Comparison of ENCODE assay signal across 13 mouse cellular contexts in the genomic region with DNA sequence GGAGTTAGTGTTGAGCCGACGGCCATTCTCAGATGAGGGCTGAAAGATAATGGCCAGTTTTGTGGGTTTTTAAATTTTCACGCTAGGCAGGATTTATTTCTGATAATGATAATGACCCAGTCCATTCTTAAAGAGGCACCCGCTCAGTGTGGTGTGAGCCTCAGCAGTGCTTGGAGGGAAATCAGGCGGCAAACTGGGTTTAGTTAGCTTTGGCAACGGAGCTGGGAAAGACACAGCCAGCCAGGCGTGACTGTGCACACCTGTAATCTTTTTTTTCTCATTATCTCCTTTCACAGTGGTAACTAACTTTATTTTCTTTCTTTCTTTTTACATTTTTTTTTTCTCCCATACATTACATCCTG. TPM values are rescaled to one million over a fixed set of nuclear protein-coding genes. Genes with fewer than 3 reads are reported as not detected.
DNase-seq lines count a peak whose midpoint lies in the region; ATAC-seq and TF ChIP-seq lines count a peak whose summit lies in the region.
"Had no signal": no experiment of that assay in that cellular context is flagged by ENCODE, and none has a peak within 500 bp of the region (broad histone marks: within the 10 kb centered on the region; RNA-seq: fewer than 3 reads in every experiment).

No protein-coding gene starts in this region.

- no peak for DNase-seq in hindbrain, embryonic 10.5 days (ENCODE audit: low spot score)
- no peak for DNase-seq in Patski (ENCODE audit: low read depth, low spot score)
- no peak for DNase-seq in embryonic facial prominence, embryonic 10.5 days (ENCODE audit: low spot score)
- no peak for DNase-seq in thymus, adult 18-20 months
- no peak for DNase-seq in lung, postnatal 36 days
- DNase-seq: cerebellum, adult 9-10 months had no signal

- no peak overlapping the region for H3K4me3 ChIP-seq in hindbrain, embryonic 12.5 days
- H3K4me3 ChIP-seq in hindbrain, embryonic 10.5 days: no peak overlapping the region
- H3K4me3 ChIP-seq in embryonic facial prominence, embryonic 10.5 days: 0 out of 2 replicates have a peak overlapping the region, but pooled peaks have one; percentile 9
- no peak overlapping the region for H3K4me3 ChIP-seq in hindbrain, embryonic 16.5 days (ENCODE audit: low read length)
- no peak overlapping the region for H3K4me3 ChIP-seq in intestine, embryonic 16.5 days (ENCODE audit: low read length)
- H3K4me3 ChIP-seq: erythroblast, embryonic 14.5 days; liver, embryonic 15.5 days had no signal

- WGBS in hindbrain, embryonic 12.5 days: 45% methylated on average over 7 of the region's 7 CpGs
- 67% methylated on average over 7 of the region's 7 CpGs for WGBS in hindbrain, embryonic 10.5 days
- WGBS in embryonic facial prominence, embryonic 10.5 days: 38% methylated on average over 7 of the region's 7 CpGs
- WGBS in hindbrain, embryonic 16.5 days: 25% methylated on average over 7 of the region's 7 CpGs
- WGBS in intestine, embryonic 16.5 days: 50% methylated on average over 7 of the region's 7 CpGs

- CTCF ChIA-PET in Patski (lab: Charles Lee): no interaction called here

- H3K9ac ChIP-seq in hindbrain, embryonic 12.5 days: no peak overlapping the region
- H3K9ac ChIP-seq in hindbrain, embryonic 16.5 days (ENCODE audit: low read depth, low read length): no peak overlapping the region
- no peak overlapping the region for H3K9ac ChIP-seq in intestine, embryonic 16.5 days (ENCODE audit: low read depth, low read length)
- H3K9ac ChIP-seq: liver, embryonic 15.5 days had no signal

- H3K4me1 ChIP-seq in hindbrain, embryonic 12.5 days: peaks cover 17% of the 10 kb centered on the region
- H3K4me1 ChIP-seq in hindbrain, embryonic 10.5 days (replicated peaks): peaks cover 12% of the 10 kb centered on the region
- peaks cover 27% of the 10 kb centered on the region for H3K4me1 ChIP-seq in embryonic facial prominence, embryonic 10.5 days
- peaks cover 12% of the 10 kb centered on the region for H3K4me1 ChIP-seq in hindbrain, embryonic 16.5 days (ENCODE audit: control insufficient read depth, insufficient read depth, low read depth, low read length)
- peaks cover 5% of the 10 kb centered on the region; the same call in 1 of the 2 replicates for H3K4me1 ChIP-seq in intestine, embryonic 16.5 days (ENCODE audit: control insufficient read depth, insufficient read depth, low read length)
- H3K4me1 ChIP-seq: liver, embryonic 15.5 days had no signal

- no peaks in the 10 kb centered on the region for H3K27me3 ChIP-seq in hindbrain, embryonic 12.5 days
- H3K27me3 ChIP-seq in hindbrain, embryonic 10.5 days (ENCODE audit: insufficient read depth, poor library complexity, severe bottlenecking): no peaks in the 10 kb centered on the region
- peaks cover 5% of the 10 kb centered on the region for H3K27me3 ChIP-seq in Patski
- no peaks in the 10 kb centered on the region for H3K27me3 ChIP-seq in embryonic facial prominence, embryonic 10.5 days (replicated peaks; ENCODE audit: low read depth, poor library complexity, severe bottlenecking)
- H3K27me3 ChIP-seq in hindbrain, embryonic 16.5 days (replicated peaks; ENCODE audit: control insufficient read depth, insufficient read depth, low read length): no peaks in the 10 kb centered on the region
- H3K27me3 ChIP-seq in intestine, embryonic 16.5 days (replicated peaks; ENCODE audit: control insufficient read depth, insufficient read depth, low read length): no peaks in the 10 kb centered on the region
- H3K27me3 ChIP-seq: CH12.LX; liver, embryonic 15.5 days had no signal

- no peak for TF ChIP-seq CTCF in Patski (IDR thresholded peaks at IDR 0.05)

- H3K4me2 ChIP-seq in hindbrain, embryonic 12.5 days (replicated peaks): 0 out of 2 replicates have a peak overlapping the region, but pooled peaks have one; percentile 3
- peak overlapping the region; percentile 8 for H3K4me2 ChIP-seq in hindbrain, embryonic 16.5 days (ENCODE audit: low read length)
- H3K4me2 ChIP-seq in intestine, embryonic 16.5 days (ENCODE audit: low read depth, low read length): no peak overlapping the region
- H3K4me2 ChIP-seq: liver, embryonic 15.5 days had no signal

- in situ Hi-C loops in Patski (cut with MboI; ENCODE audit: low pct_unique_long_range_greater_than_20kb): loop anchor here (5.0 kb wide), 1 partner anchor 72 kb away; no protein-coding TSS in a partner anchor

- H3K9me3 ChIP-seq in hindbrain, embryonic 12.5 days (replicated peaks): peaks cover 5% of the 10 kb centered on the region; the same call in 1 of the 2 replicates
- H3K9me3 ChIP-seq in hindbrain, embryonic 10.5 days: no peaks in the 10 kb centered on the region
- H3K9me3 ChIP-seq in embryonic facial prominence, embryonic 10.5 days: peaks cover 7% of the 10 kb centered on the region; the same call in 1 of the 2 replicates
- no peaks in the 10 kb centered on the region for H3K9me3 ChIP-seq in hindbrain, embryonic 16.5 days (ENCODE audit: control insufficient read depth, low read length)
- H3K9me3 ChIP-seq in intestine, embryonic 16.5 days (ENCODE audit: control insufficient read depth, low read length): peaks cover 9% of the 10 kb centered on the region; the same call in 1 of the 2 replicates
- H3K9me3 ChIP-seq: liver, embryonic 15.5 days had no signal

- H3K27ac ChIP-seq in hindbrain, embryonic 12.5 days: peak overlapping the region; percentile 73
- no peak overlapping the region for H3K27ac ChIP-seq in hindbrain, embryonic 10.5 days
- H3K27ac ChIP-seq in embryonic facial prominence, embryonic 10.5 days (replicated peaks): no peak overlapping the region
- peak overlapping the region; percentile 46; the same call in 1 of the 2 replicates for H3K27ac ChIP-seq in hindbrain, embryonic 16.5 days (ENCODE audit: low read depth, low read length)
- H3K27ac ChIP-seq in intestine, embryonic 16.5 days (ENCODE audit: low read length): no peak overlapping the region
- H3K27ac ChIP-seq: liver, embryonic 15.5 days; stomach, postnatal 0 days had no signal

- POLR2A ChIA-PET in Patski (lab: Charles Lee): interaction anchor here (1.1 kb wide), 1 partner anchor 8 kb away, joined by 6 read pairs; no protein-coding TSS in a partner anchor

- no peaks in the 10 kb centered on the region for H3K36me3 ChIP-seq in hindbrain, embryonic 12.5 days
- no peaks in the 10 kb centered on the region for H3K36me3 ChIP-seq in hindbrain, embryonic 10.5 days
- H3K36me3 ChIP-seq in embryonic facial prominence, embryonic 10.5 days (replicated peaks): no peaks in the 10 kb centered on the region
- H3K36me3 ChIP-seq in hindbrain, embryonic 16.5 days (ENCODE audit: control insufficient read depth, insufficient read depth, low read length): no peaks in the 10 kb centered on the region
- H3K36me3 ChIP-seq in intestine, embryonic 16.5 days (ENCODE audit: control insufficient read depth, insufficient read depth, low read length): no peaks in the 10 kb centered on the region
- H3K36me3 ChIP-seq: liver, embryonic 15.5 days had no signal

- no peak for ATAC-seq in hindbrain, embryonic 12.5 days (ENCODE audit: low FRiP score)
- peak; percentile 47 for ATAC-seq in Patski
- ATAC-seq in hindbrain, embryonic 16.5 days: 0 out of 2 replicates have a peak, but pooled peaks have one; percentile 17
- ATAC-seq in intestine, embryonic 16.5 days: no peak

RNA-seq across cellular contexts. Expression of a gene that starts 36.4 kb away (rescaled TPM):
- 2.1 and 2.2 TPM in 2 replicates for polyA plus RNA-seq in hindbrain, embryonic 12.5 days (2016; fragmentation: Nextera tagmentation; extraction: Ambion mirVana)
- polyA plus RNA-seq in hindbrain, embryonic 10.5 days (2016; fragmentation: Nextera tagmentation; extraction: Ambion mirVana): 0.90 and 2.5 TPM in 2 replicates
- not detected for polyA plus RNA-seq in Patski (2021)
- 0.75 and 1.3 TPM in 2 replicates for polyA plus RNA-seq in embryonic facial prominence, embryonic 10.5 days (2016; fragmentation: Nextera tagmentation; extraction: Ambion mirVana)
- 5.0 and 6.0 TPM in 2 replicates for polyA plus RNA-seq in hindbrain, embryonic 16.5 days (2015; fragmentation: Nextera tagmentation; extraction: Ambion mirVana)
- polyA plus RNA-seq in intestine, embryonic 16.5 days (2015; fragmentation: Nextera tagmentation; extraction: Ambion mirVana): not detected in 2 replicates

Comparison
In these comparisons a context has a peak if more than half of its experiments do, and no peak if none do; other contexts are left out.
1. ATAC-seq: peak in Patski (single experiment) and hindbrain, embryonic 16.5 days (single experiment); none in hindbrain, embryonic 12.5 days (single experiment) and intestine, embryonic 16.5 days (single experiment).
2. H3K27ac ChIP-seq: peak in hindbrain, embryonic 12.5 days (single experiment) and hindbrain, embryonic 16.5 days (single experiment); none in hindbrain, embryonic 10.5 days (single experiment), embryonic facial prominence, embryonic 10.5 days (single experiment) and intestine, embryonic 16.5 days (single experiment).